Mouse (Mus musculus) heart, adult 2 months (tissue): ENCODE results near the gene Ltf.

Experiments
- CTCF ChIP-seq: fragments of 200-600 bp; IDR thresholded peaks from 2 replicates; pipeline ENCODE4 v1.8.1; 2022; ENCODE audit warnings: antibody characterized with exemption, mild to moderate bottlenecking, moderate library complexity
- EP300 ChIP-seq: fragments of 200-500 bp; IDR thresholded peaks from 2 replicates; pipeline ENCODE4 v1.6.1; 2011; ENCODE audit warnings: low read depth, low read length, control low read depth; ENCODE audit not compliant: insufficient read depth
- POLR2A ChIP-seq: fragments of 200-500 bp; IDR thresholded peaks from 2 replicates; pipeline ENCODE4 v1.6.1; 2011; ENCODE audit warnings: mild to moderate bottlenecking, low read depth, low read length, control low read depth; ENCODE audit not compliant: insufficient read depth

GRCm38 (mm10) chr9:111057544-111058370 lies 38.7 kb downstream of the Ltf start:
- TF ChIP-seq CTCF = 0 out of 2 replicates have a peak, but pooled peaks have one; percentile 20
- TF ChIP-seq EP300 = no peak
- TF ChIP-seq POLR2A = no peak
